Mouse (Mus musculus) frontal cortex, postnatal 36 days (tissue): ENCODE data around the gene Sez6l.

Source experiments
- DNase-seq, 2 experiments: peaks; one replicate each; pipeline ENCODE4 v3.0.0; 2022; ENCODE audit warnings: low spot score in 2 of 2

Gene Sez6l

GRCm38 (mm10) chr5:112498921-112499917 lies 77.8 kb downstream of the Sez6l start:
- DNase-seq, result no peak

- no peak for DNase-seq
Observed at GRCm38 (mm10) chr5:112496753-112497369, 80.1 kb downstream of the Sez6l start.

GRCm38 (mm10) chr5:112493492-112493891 lies 83.5 kb downstream of the Sez6l start:
- peak; percentile 57 to 66 for DNase-seq

- no peak for DNase-seq
Observed at GRCm38 (mm10) chr5:112491489-112491888, 85.5 kb downstream of the Sez6l start.

- no peak for DNase-seq
Observed at GRCm38 (mm10) chr5:112488101-112488776, 88.7 kb downstream of the Sez6l start.

- DNase-seq, result no peak
Observed at GRCm38 (mm10) chr5:112487504-112487903, 89.5 kb downstream of the Sez6l start.

- no peak for DNase-seq
Observed at GRCm38 (mm10) chr5:112486415-112486814, 90.6 kb downstream of the Sez6l start.

GRCm38 (mm10) chr5:112484924-112485715 lies 91.9 kb downstream of the Sez6l start:
- no peak for DNase-seq

- no peak for DNase-seq
Observed at GRCm38 (mm10) chr5:112483030-112483429, 94.0 kb downstream of the Sez6l start.

- no peak for DNase-seq
Observed at GRCm38 (mm10) chr5:112482551-112482950, 94.4 kb downstream of the Sez6l start.

GRCm38 (mm10) chr5:112481946-112482410 lies 95.0 kb downstream of the Sez6l start:
- DNase-seq, result no peak

GRCm38 (mm10) chr5:112473453-112473852 lies 103.5 kb downstream of the Sez6l start:
- DNase-seq, result no peak

GRCm38 (mm10) chr5:112470144-112470543 lies 106.8 kb downstream of the Sez6l start:
- peak; percentile 39 to 73 for DNase-seq

- no peak for DNase-seq
Observed at GRCm38 (mm10) chr5:112468986-112469581, 107.9 kb downstream of the Sez6l start.

- no peak for DNase-seq
Observed at GRCm38 (mm10) chr5:112466331-112466730, 110.7 kb downstream of the Sez6l start.

- DNase-seq, result no peak
Observed at GRCm38 (mm10) chr5:112459903-112460302, 117.1 kb downstream of the Sez6l start.

- DNase-seq, result peak; percentile 30 to 57
Observed at GRCm38 (mm10) chr5:112454966-112455555, 121.9 kb downstream of the Sez6l start.

- DNase-seq, result no peak
Observed at GRCm38 (mm10) chr5:112453088-112453487, 123.9 kb downstream of the Sez6l start.

GRCm38 (mm10) chr5:112448747-112449440 lies 128.1 kb downstream of the Sez6l start, which contains the start of gene Gm6588:
Gene Gm6588, plus strand, starts transcription at chr5:112449426.
- DNase-seq, result no peak

- no peak for DNase-seq
Observed at GRCm38 (mm10) chr5:112438535-112438934, 138.4 kb downstream of the Sez6l start.
